Mouse (Mus musculus) cortical plate, adult 2 months (tissue): Measurements from ENCODE around the gene Slc39a3.

Source experiments
- CTCF ChIP-seq: fragments of 200-500 bp; IDR thresholded peaks from 2 replicates; pipeline ENCODE4 v1.5.1; 2011; ENCODE audit warnings: mild to moderate bottlenecking, control low read depth, low read length; ENCODE audit not compliant: insufficient read depth; ENCODE audit errors: extremely low read depth
- POLR2A ChIP-seq: fragments of 200-500 bp; IDR thresholded peaks from 2 replicates; pipeline ENCODE4 v1.6.1; 2011; ENCODE audit warnings: mild to moderate bottlenecking, low read length, control low read depth; ENCODE audit not compliant: insufficient read depth; ENCODE audit errors: extremely low read depth

DNA sequence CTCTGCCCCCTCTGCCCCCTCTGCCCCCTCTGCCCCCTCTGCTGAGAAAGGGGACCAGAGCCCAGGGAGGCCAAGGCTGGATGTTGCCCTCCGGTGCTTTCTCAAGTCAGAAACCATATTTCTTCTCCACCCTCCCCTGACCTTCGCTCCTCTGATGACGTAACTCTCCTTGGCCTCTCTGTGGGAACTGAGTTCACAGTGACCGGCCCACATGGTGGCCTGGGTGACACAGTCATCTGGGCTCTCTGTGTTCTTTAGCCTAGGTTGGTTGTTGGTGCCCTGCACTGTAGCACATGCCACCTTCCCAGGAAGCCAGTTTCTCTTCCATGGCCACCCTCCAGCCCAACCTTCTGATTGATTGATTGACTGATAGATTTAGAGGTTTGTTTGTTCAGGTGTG, 54.8 kb downstream of the Slc39a3 start:
- TF ChIP-seq CTCF = no peak
- no peak for TF ChIP-seq POLR2A
